Mouse (Mus musculus) liver, embryonic 14.5 days (tissue): ENCODE measurements around the gene 1700123O20Rik. TPM values are rescaled to one million over a fixed set of nuclear protein-coding genes. Genes with fewer than 3 reads are reported as not detected.
A peak's percentile ranks its signal among the peaks of the same experiment; 100 is the strongest.

Experiments
- ATAC-seq: fragments of 200-750 bp; cut with Nextera tagmentation; 2 replicates; pipeline ENCODE4 v1.8.0; 2017; ENCODE audit warnings: moderate number of reproducible peaks, mild to moderate bottlenecking, moderate library complexity; ENCODE audit not compliant: insufficient read depth
- DNase-seq, 3 experiments: peaks; one replicate each; pipeline ENCODE4 v3.0.0-alpha.2; 2012 to 2013; ENCODE audit warnings: low read depth in 3 of 3, low spot score in 3 of 3
- H3K27ac ChIP-seq: fragments of 300-500 bp; sonication (generic); 2 replicates; pipeline ENCODE4 v1.5.1; 2014; ENCODE audit warnings: moderate library complexity, mild to moderate bottlenecking, control low read depth, inconsistent platforms
- H3K27me3 ChIP-seq: fragments of 300-500 bp; sonication (generic); 2 replicates; pipeline ENCODE4 v1.6.1; 2014; ENCODE audit warnings: mild to moderate bottlenecking, low read length, moderate library complexity; ENCODE audit not compliant: control insufficient read depth, insufficient read depth
- H3K36me3 ChIP-seq: fragments of 300-500 bp; sonication (generic); replicated peaks from 2 replicates; pipeline ENCODE4 v1.6.1; 2014; ENCODE audit warnings: low read depth; ENCODE audit not compliant: control insufficient read depth, insufficient read depth
- H3K4me1 ChIP-seq, 2 experiments: fragments of 200-500 bp in 1 of 2; fragments of 300-500 bp in 1 of 2; sonication (generic) in 1 of 2; replicated peaks; 2 replicates each; pipeline ENCODE4 v1.6.1; 2012 to 2014; ENCODE audit warnings: antibody characterized with exemption in 1 of 2, inconsistent platforms in 1 of 2, low read length in 1 of 2; ENCODE audit not compliant: control insufficient read depth in 2 of 2, insufficient read depth in 2 of 2
- H3K4me2 ChIP-seq: fragments of 300-500 bp; sonication (generic); 2 replicates; pipeline ENCODE4 v1.6.1; 2014; ENCODE audit warnings: low read depth, mild to moderate bottlenecking, control low read depth, moderate library complexity
- H3K4me3 ChIP-seq, 2 experiments: fragments of 200-500 bp in 1 of 2; fragments of 300-500 bp in 1 of 2; sonication (generic) in 1 of 2; 2 replicates each; pipeline ENCODE4 v1.5.1; 2012 to 2014; ENCODE audit warnings: low read depth in 2 of 2, low read length in 2 of 2, mild to moderate bottlenecking in 2 of 2, control low read depth in 1 of 2, inconsistent platforms in 1 of 2, moderate library complexity in 1 of 2; ENCODE audit not compliant: insufficient read depth in 1 of 2
- H3K9ac ChIP-seq: fragments of 300-500 bp; sonication (generic); replicated peaks from 2 replicates; pipeline ENCODE4 v1.6.1; 2014; ENCODE audit warnings: mild to moderate bottlenecking, control low read depth, moderate library complexity
- H3K9me3 ChIP-seq: fragments of 300-500 bp; sonication (generic); 2 replicates; pipeline ENCODE4 v1.6.1; 2016; ENCODE audit warnings: low read length, mixed read lengths; ENCODE audit not compliant: control insufficient read depth
- CTCF ChIP-seq: IDR thresholded peaks from 2 replicates; pipeline ENCODE4 v1.5.1; 2016; ENCODE audit warnings: antibody characterized with exemption, low read depth, control low read depth
- EP300 ChIP-seq: IDR thresholded peaks from 2 replicates; pipeline ENCODE4 v1.6.1; 2016; ENCODE audit warnings: antibody characterized with exemption, low read depth
- WGBS: fragments of 180-500 bp; shearing (Covaris S2); extraction: QIAGEN DNeasy Blood & Tissue Kit; methylation state at CpG from one replicate; pipeline ENCODE4 v1.1.7; 2014; ENCODE audit not compliant: insufficient replicate concordance; 5-methylcytosine and 5-hydroxymethylcytosine counted together
- polyA plus RNA-seq, 2 experiments: library from polyadenylated mRNA; depleted of rRNA in 1 of 2; stranded (reverse) in 1 of 2; unstranded in 1 of 2; fragments of >200 nt; fragmentation: Nextera tagmentation in 1 of 2; extraction: Ambion mirVana in 1 of 2; gene quantifications; 2 replicates each; pipeline versions ENCODE4 v1.2.1 to v1.2.3; 2012 to 2014

Gene 1700123O20Rik
- polyA plus RNA-seq, 2 experiments = 33.6 to 39.9 TPM

DNA sequence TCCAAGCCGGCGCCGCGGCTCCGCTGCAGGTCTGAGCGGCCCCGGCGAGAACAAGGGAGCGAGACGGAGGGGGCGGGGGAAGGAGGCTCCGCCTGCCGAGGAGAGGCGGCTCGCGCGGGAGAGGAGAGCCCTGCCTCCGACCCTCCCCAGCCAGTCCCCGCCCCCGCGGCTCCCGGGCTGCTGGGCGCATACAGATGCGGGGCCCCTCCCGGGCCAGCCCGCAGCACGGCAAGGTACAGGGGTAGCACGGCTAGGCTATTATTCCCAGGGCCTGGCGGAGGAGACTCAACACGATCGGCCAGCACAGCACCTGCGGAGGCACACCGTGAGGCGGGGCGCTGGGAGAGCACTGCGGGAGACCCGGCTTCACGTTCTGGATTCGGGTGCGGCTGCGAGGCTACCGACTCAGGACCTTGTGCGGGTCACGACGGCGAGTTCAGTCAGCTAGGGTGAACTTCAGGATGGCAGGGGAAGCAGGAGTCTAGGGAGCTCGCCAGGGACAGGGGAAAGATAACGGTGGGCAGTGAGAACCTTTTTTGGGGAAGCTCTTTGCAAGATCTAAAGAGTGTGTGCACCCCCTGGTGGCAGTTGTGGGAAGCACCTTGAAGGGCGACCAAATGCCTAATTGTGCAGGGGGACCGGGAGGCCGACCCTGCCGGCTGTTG lies 44.6 kb upstream of the 1700123O20Rik start, which contains the start of gene Cdh24:
Gene Cdh24, minus strand, starts transcription at position 60 of the 665 bp plus-strand sequence.
- peaks cover 43% of the 10 kb centered on the region for H3K36me3 ChIP-seq
- no peak within 1 kb of the TSS for H3K27ac ChIP-seq
- DNase-seq = peak; percentile 60 to 74 (median 65)
- H3K9ac ChIP-seq = peak within 1 kb of the TSS; percentile 71
- H3K27me3 ChIP-seq = peaks cover 3% of the 10 kb centered on the region; the same call in 1 of the 2 replicates
- peak within 1 kb of the TSS; percentile 67 to 77 for H3K4me3 ChIP-seq
- ATAC-seq = peak; percentile 89
- H3K9me3 ChIP-seq = no peaks in the 10 kb centered on the region
- peak within 1 kb of the TSS; percentile 100 for H3K4me2 ChIP-seq
- under 1% methylated on average over 52 of the region's 52 CpGs for WGBS
- H3K4me1 ChIP-seq = no peaks in the 10 kb centered on the region
- TF ChIP-seq EP300 = peak; percentile 19; the same call in 1 of the 2 replicates
- peak; percentile 94 for TF ChIP-seq CTCF

DNA sequence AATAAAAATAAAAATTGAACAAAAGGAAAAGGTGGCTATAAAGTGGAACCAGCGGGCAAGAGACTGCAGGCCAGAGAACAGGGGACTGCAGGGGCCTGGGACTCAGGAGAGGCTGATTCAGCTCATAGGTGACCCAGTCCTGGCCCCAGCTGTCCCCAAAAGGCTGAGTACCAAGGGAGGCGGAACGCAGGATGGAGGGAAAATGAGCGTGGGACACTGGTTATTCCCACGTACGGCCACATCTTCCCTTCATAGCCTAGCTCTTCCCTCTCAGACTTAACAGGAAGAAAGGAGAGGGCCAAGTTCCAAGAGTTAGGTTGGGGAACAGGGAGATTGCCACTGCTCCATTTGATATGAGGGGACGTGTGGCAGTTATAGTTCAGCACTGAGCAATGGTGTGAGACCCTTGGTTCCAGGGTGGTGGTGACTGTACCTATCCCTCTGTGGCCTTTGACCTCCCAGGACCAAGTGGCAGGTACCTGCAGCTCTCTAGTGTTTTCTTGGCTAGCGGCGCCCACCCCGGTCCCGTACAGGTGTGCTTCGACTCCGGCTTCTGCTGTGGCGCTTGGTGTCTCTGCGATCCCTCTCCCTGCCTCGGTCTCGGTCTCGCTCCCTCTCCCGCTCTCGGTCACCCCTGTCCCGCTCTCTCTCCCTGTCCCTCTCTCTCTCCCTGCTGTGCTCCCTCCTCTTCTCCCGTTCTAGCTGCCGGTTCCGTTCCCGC lies 43.6 kb upstream of the 1700123O20Rik start:
- no peaks in the 10 kb centered on the region for H3K9me3 ChIP-seq
- H3K36me3 ChIP-seq = peaks cover 53% of the 10 kb centered on the region
- TF ChIP-seq CTCF (no peak), EP300 (no peak)
- no peak overlapping the region for H3K4me3 ChIP-seq
- no peak for DNase-seq
- no peaks in the 10 kb centered on the region for H3K4me1 ChIP-seq
- no peak overlapping the region for H3K27ac ChIP-seq
- no peak overlapping the region; the same call in 1 of the 2 replicates for H3K4me2 ChIP-seq
- peaks cover 3% of the 10 kb centered on the region; the same call in 1 of the 2 replicates for H3K27me3 ChIP-seq
- WGBS = 86% methylated on average over 25 of the region's 25 CpGs
- no peak overlapping the region for H3K9ac ChIP-seq
- no peak for ATAC-seq

DNA sequence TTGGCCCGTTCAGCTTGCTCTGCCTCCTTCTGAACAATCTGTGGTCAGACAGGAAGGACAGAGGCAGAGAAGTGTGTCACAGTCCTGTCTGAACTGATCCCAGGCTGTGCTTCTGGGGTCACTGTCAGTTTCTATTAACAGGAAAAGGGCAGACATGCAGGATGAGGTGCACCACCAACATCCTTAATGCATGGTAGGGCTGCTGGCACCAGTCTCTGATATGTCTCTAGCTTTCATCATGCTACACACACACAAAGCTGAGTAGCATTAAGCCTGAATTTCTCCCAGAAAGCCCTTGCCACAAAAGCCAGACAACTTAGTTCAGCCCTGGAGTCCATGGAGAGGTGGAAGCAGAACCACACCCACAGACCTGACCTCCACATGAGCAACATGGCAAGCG lies 43.0 kb upstream of the 1700123O20Rik start:
- H3K9me3 ChIP-seq = no peaks in the 10 kb centered on the region
- no peak overlapping the region for H3K9ac ChIP-seq
- no peak overlapping the region for H3K27ac ChIP-seq
- peaks cover 59% of the 10 kb centered on the region for H3K36me3 ChIP-seq
- H3K4me1 ChIP-seq = no peaks in the 10 kb centered on the region
- peaks cover 3% of the 10 kb centered on the region; the same call in 1 of the 2 replicates for H3K27me3 ChIP-seq
- 69% methylated on average over 2 of the region's 2 CpGs for WGBS
- DNase-seq (no peak), ATAC-seq (no peak)
- no peak overlapping the region for H3K4me2 ChIP-seq
- no peak for TF ChIP-seq CTCF
- no peak for TF ChIP-seq EP300
- no peak overlapping the region for H3K4me3 ChIP-seq

DNA sequence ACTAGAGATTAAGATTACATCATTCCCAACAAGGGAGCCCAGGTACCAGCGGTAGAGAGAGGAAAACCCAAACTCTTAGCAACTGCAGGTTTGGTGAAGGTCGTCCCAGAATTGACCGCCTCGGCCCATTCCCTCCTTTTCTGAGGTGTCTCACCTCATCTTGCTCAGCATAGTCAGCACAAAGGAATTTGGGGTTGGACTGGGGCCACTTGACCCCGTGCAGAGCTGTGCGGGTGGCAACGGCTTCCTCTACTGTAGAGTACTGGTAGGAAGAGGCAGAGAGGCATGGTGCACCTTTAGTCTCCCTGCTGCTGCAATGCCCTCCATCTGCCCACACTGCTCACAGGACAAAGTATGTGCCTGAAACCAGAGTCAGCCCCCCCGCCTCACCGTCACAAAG lies 41.7 kb upstream of the 1700123O20Rik start:
- no peaks in the 10 kb centered on the region for H3K9me3 ChIP-seq
- no peaks in the 10 kb centered on the region for H3K4me1 ChIP-seq
- WGBS = 86% methylated on average over 9 of the region's 9 CpGs
- H3K27me3 ChIP-seq = peaks cover 3% of the 10 kb centered on the region; the same call in 1 of the 2 replicates
- no peak overlapping the region for H3K4me3 ChIP-seq
- H3K27ac ChIP-seq = no peak overlapping the region
- H3K9ac ChIP-seq = no peak overlapping the region
- no peak for DNase-seq
- ATAC-seq = no peak
- TF ChIP-seq CTCF (no peak), EP300 (no peak)
- no peak overlapping the region for H3K4me2 ChIP-seq
- H3K36me3 ChIP-seq = peaks cover 68% of the 10 kb centered on the region

DNA sequence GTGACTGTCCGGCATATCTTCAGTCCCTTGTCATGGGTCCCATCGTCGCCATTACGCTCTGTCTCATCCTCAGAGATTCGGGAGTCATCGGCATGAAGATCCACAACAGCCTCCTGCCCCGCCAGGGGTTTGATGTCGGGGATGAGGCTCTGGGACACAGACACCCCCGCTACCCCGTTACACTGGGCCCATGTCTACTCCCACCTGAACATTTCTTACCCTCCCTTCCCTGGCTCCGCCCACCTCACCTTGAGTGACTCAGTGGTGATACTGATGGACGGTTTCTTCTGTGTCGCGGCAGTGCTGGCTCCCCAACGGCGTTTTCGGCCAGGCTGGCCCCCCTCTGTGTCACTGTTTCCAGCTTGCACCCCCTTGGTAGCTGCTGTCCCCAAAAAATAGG lies 39.6 kb upstream of the 1700123O20Rik start:
- H3K27ac ChIP-seq = no peak overlapping the region
- no peaks in the 10 kb centered on the region for H3K27me3 ChIP-seq
- H3K4me2 ChIP-seq = no peak overlapping the region
- TF ChIP-seq EP300 (no peak), CTCF (no peak)
- H3K36me3 ChIP-seq = peaks cover 88% of the 10 kb centered on the region
- no peaks in the 10 kb centered on the region for H3K4me1 ChIP-seq
- no peak for DNase-seq
- H3K4me3 ChIP-seq = no peak overlapping the region
- no peak overlapping the region for H3K9ac ChIP-seq
- H3K9me3 ChIP-seq = no peaks in the 10 kb centered on the region
- no peak for ATAC-seq
- 91% methylated on average over 17 of the region's 17 CpGs for WGBS
